ENCODE assay signal across 11 mouse cellular contexts in the genomic region with DNA sequence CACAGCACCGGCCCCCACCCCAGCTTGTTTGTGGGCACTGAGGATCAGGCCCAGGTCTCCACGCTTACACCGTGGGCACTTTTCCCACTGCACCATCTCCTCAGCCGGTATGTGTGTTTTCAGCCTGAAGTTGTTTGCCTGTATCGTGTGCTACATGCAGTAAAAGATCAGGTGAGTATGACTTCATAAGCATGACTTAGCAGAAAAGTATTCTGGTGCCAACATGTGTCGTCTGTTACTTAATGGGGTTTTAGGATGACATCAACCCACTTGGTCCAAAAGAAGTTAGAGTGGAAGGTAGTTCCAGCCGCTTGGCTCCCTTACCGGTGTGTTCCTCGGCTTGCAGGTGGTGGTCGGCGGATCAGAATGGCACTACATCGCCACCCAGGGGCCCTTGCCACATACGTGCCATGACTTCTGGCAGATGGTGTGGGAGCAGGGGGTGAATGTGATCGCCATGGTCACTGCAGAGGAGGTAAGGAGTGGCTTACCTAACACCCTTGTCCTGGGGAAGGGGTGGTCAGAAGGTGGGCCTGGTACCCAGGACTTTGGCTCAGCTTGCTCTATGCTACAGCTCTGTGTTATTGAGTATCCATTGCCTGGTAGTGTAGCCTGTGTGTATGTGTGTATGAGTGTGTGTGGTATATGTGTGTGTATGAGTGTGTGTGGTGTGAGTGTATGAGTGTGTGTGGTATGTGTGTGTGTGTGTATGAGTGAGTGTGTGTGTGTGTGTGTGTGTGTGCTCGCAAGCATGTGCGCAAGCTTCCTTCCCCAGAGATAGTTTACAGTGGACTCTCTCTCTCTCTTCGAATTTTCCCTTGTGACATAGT.
A peak's percentile ranks its signal among the peaks of the same experiment; 100 is the strongest.
DNase-seq lines count a peak whose midpoint lies in the region; ATAC-seq and TF ChIP-seq lines count a peak whose summit lies in the region.
"Had no signal": no experiment of that assay in that cellular context is flagged by ENCODE, and none has a peak within 500 bp of the region (broad histone marks: within the 10 kb centered on the region; RNA-seq: fewer than 3 reads in every experiment).

No protein-coding gene starts in this region.

- no peak overlapping the region for H3K4me3 ChIP-seq in forebrain, postnatal 0 days (ENCODE audit: low read depth, low read length)
- H3K4me3 ChIP-seq in forebrain, embryonic 14.5 days (ENCODE audit: low read depth, low read length), result no peak overlapping the region
- no peak overlapping the region for H3K4me3 ChIP-seq in lung, embryonic 15.5 days
- H3K4me3 ChIP-seq in intestine, embryonic 16.5 days (ENCODE audit: low read length), result no peak overlapping the region
- H3K4me3 ChIP-seq: erythroblast, embryonic 14.5 days; neural tube, embryonic 15.5 days had no signal

- WGBS in forebrain, postnatal 0 days, result 87% methylated on average over 17 of the region's 17 CpGs
- WGBS in forebrain, embryonic 14.5 days, result 88% methylated on average over 17 of the region's 17 CpGs
- 65% methylated on average over 17 of the region's 17 CpGs for WGBS in lung, embryonic 15.5 days
- WGBS in intestine, embryonic 16.5 days, result 78% methylated on average over 17 of the region's 17 CpGs

- H3K27me3 ChIP-seq in forebrain, postnatal 0 days (ENCODE audit: insufficient read depth, low read length), result no peaks in the 10 kb centered on the region
- H3K27me3 ChIP-seq in forebrain, embryonic 14.5 days (replicated peaks; ENCODE audit: control insufficient read depth, insufficient read depth, low read length), result no peaks in the 10 kb centered on the region
- H3K27me3 ChIP-seq in lung, embryonic 15.5 days, result no peaks in the 10 kb centered on the region
- H3K27me3 ChIP-seq in intestine, embryonic 16.5 days (replicated peaks; ENCODE audit: control insufficient read depth, insufficient read depth, low read length), result no peaks in the 10 kb centered on the region
- H3K27me3 ChIP-seq: neural tube, embryonic 15.5 days had no signal

- H3K36me3 ChIP-seq in forebrain, postnatal 0 days (ENCODE audit: insufficient read depth), result no peaks in the 10 kb centered on the region
- no peaks in the 10 kb centered on the region for H3K36me3 ChIP-seq in forebrain, embryonic 14.5 days (ENCODE audit: control insufficient read depth, insufficient read depth, low read length)
- peaks cover 31% of the 10 kb centered on the region; the same call in 1 of the 2 replicates for H3K36me3 ChIP-seq in lung, embryonic 15.5 days
- H3K36me3 ChIP-seq in intestine, embryonic 16.5 days (ENCODE audit: control insufficient read depth, insufficient read depth, low read length), result peaks cover 4% of the 10 kb centered on the region; the same call in 1 of the 2 replicates
- H3K36me3 ChIP-seq: neural tube, embryonic 15.5 days had no signal

- ATAC-seq in forebrain, postnatal 0 days, result no peak
- no peak for ATAC-seq in forebrain, embryonic 14.5 days
- peak; percentile 36; the same call in 1 of the 2 replicates for ATAC-seq in lung, embryonic 15.5 days (ENCODE audit: borderline replicate concordance, extremely low read depth, low FRiP score, low TSS enrichment)
- ATAC-seq in intestine, embryonic 16.5 days, result peak; percentile 50; the same call in 1 of the 2 replicates
- ATAC-seq: hindbrain, embryonic 16.5 days had no signal

- no peak overlapping the region for H3K27ac ChIP-seq in forebrain, postnatal 0 days (ENCODE audit: low read depth, low read length)
- no peak overlapping the region for H3K27ac ChIP-seq in forebrain, embryonic 14.5 days (ENCODE audit: low read depth, low read length)
- peak overlapping the region; percentile 87 for H3K27ac ChIP-seq in lung, embryonic 15.5 days
- H3K27ac ChIP-seq in intestine, embryonic 16.5 days (ENCODE audit: low read length), result 0 out of 2 replicates have a peak overlapping the region, but pooled peaks have one; percentile 8
- H3K27ac ChIP-seq: neural tube, embryonic 15.5 days had no signal

- H3K9me3 ChIP-seq in forebrain, postnatal 0 days (ENCODE audit: low read length), result no peaks in the 10 kb centered on the region
- no peaks in the 10 kb centered on the region for H3K9me3 ChIP-seq in forebrain, embryonic 14.5 days (replicated peaks; ENCODE audit: control insufficient read depth, low read length)
- no peaks in the 10 kb centered on the region for H3K9me3 ChIP-seq in lung, embryonic 15.5 days
- H3K9me3 ChIP-seq in intestine, embryonic 16.5 days (ENCODE audit: control insufficient read depth, low read length), result no peaks in the 10 kb centered on the region
- H3K9me3 ChIP-seq: neural tube, embryonic 15.5 days had no signal

- peaks cover 4% of the 10 kb centered on the region; the same call in 1 of the 2 replicates for H3K4me1 ChIP-seq in forebrain, postnatal 0 days (ENCODE audit: insufficient read depth)
- H3K4me1 ChIP-seq in forebrain, embryonic 14.5 days (ENCODE audit: control insufficient read depth, insufficient read depth, low read length), result peaks cover 2% of the 10 kb centered on the region
- 0 out of 2 replicates have a peak, but pooled peaks cover 16% of the 10 kb centered on the region for H3K4me1 ChIP-seq in lung, embryonic 15.5 days
- H3K4me1 ChIP-seq in intestine, embryonic 16.5 days (ENCODE audit: control insufficient read depth, insufficient read depth, low read length), result no peaks in the 10 kb centered on the region

- peak; percentile 12; the same call in 1 of the 2 replicates for TF ChIP-seq CTCF in forebrain, postnatal 0 days (IDR thresholded peaks at IDR 0.05; ENCODE audit: low read depth)

- no peak overlapping the region for H3K4me2 ChIP-seq in forebrain, postnatal 0 days (ENCODE audit: low read depth)
- no peak overlapping the region for H3K4me2 ChIP-seq in forebrain, embryonic 14.5 days (ENCODE audit: low read length)
- H3K4me2 ChIP-seq in lung, embryonic 15.5 days, result no peak overlapping the region
- no peak overlapping the region for H3K4me2 ChIP-seq in intestine, embryonic 16.5 days (ENCODE audit: low read depth, low read length)
- H3K4me2 ChIP-seq: neural tube, embryonic 15.5 days had no signal

- no peak overlapping the region for H3K9ac ChIP-seq in forebrain, postnatal 0 days
- no peak overlapping the region for H3K9ac ChIP-seq in forebrain, embryonic 14.5 days (ENCODE audit: low read length)
- no peak overlapping the region for H3K9ac ChIP-seq in lung, embryonic 15.5 days
- H3K9ac ChIP-seq in intestine, embryonic 16.5 days (ENCODE audit: low read depth, low read length), result no peak overlapping the region
- H3K9ac ChIP-seq: neural tube, embryonic 15.5 days had no signal

- no peak for DNase-seq in forebrain, postnatal 0 days
- no peak for DNase-seq in forebrain, embryonic 14.5 days (ENCODE audit: low spot score)
- DNase-seq in lung, postnatal 25 days (ENCODE audit: low spot score), result no peak
- peak; percentile 42 for DNase-seq in thymus, postnatal 0 days (ENCODE audit: low spot score)
- no peak for DNase-seq in right cerebral cortex, adult 18-20 months
- no peak for DNase-seq in adrenal gland, adult 2 months

Comparison
In these comparisons a context has a peak if more than half of its experiments do, and no peak if none do; other contexts are left out.
1. ATAC-seq: peak in lung, embryonic 15.5 days (single experiment) and intestine, embryonic 16.5 days (single experiment); none in forebrain, postnatal 0 days (single experiment) and forebrain, embryonic 14.5 days (single experiment).
2. H3K27ac ChIP-seq: peak in lung, embryonic 15.5 days (single experiment) and intestine, embryonic 16.5 days (single experiment); none in forebrain, postnatal 0 days (single experiment) and forebrain, embryonic 14.5 days (single experiment).